Mouse (Mus musculus) cerebellum, adult 2 months (tissue): ENCODE measurements around the gene Elp5. TPM values are rescaled to one million over a fixed set of nuclear protein-coding genes. Genes with fewer than 3 reads are reported as not detected.

Source experiments
- DNase-seq, 2 experiments: peaks; one replicate each; pipeline ENCODE4 v3.0.0; 2021
- H3K27ac ChIP-seq: fragments of 200-500 bp; 2 replicates; pipeline ENCODE4 v1.5.1; 2012; ENCODE audit warnings: low read length, control low read depth, inconsistent platforms; ENCODE audit not compliant: insufficient read depth
- H3K27me3 ChIP-seq: fragments of 200-500 bp; 2 replicates; pipeline ENCODE4 v1.6.1; 2012; ENCODE audit warnings: inconsistent platforms, mild to moderate bottlenecking, low read length, moderate library complexity; ENCODE audit not compliant: control insufficient read depth, insufficient read depth
- H3K4me1 ChIP-seq: fragments of 200-500 bp; 2 replicates; pipeline ENCODE4 v1.6.1; 2011; ENCODE audit warnings: low read length; ENCODE audit not compliant: control insufficient read depth, insufficient read depth
- H3K4me3 ChIP-seq: fragments of 200-500 bp; replicated peaks from 2 replicates; pipeline ENCODE3; 2011; ENCODE audit warnings: mild to moderate bottlenecking, low read depth, low read length, control low read depth; ENCODE audit not compliant: insufficient read depth
- CTCF ChIP-seq: fragments of 200-500 bp; IDR thresholded peaks from 2 replicates; pipeline ENCODE4 v1.5.1; 2011; ENCODE audit warnings: low read depth, mild to moderate bottlenecking, control low read depth, low read length, moderate library complexity, borderline replicate concordance; ENCODE audit not compliant: insufficient read depth
- POLR2A ChIP-seq: fragments of 200-500 bp; IDR thresholded peaks from 2 replicates; pipeline ENCODE4 v1.6.1; 2011; ENCODE audit warnings: low read length, control low read depth, borderline replicate concordance; ENCODE audit not compliant: insufficient read depth
- WGBS: fragments of 180-500 bp; shearing (Covaris S2); methylation state at CpG from one replicate; pipeline ENCODE4 v1.1.7; 2018; 5-methylcytosine and 5-hydroxymethylcytosine counted together
- polyA plus RNA-seq: library from polyadenylated mRNA; depleted of rRNA; stranded (reverse); fragments of >200 nt; gene quantifications from 2 replicates; pipeline ENCODE4 v1.2.3, GENCODE M21; 2012

Elp5 gene
- polyA plus RNA-seq, 1 experiment, result 109 TPM

GRCm38 (mm10) chr11:69968793-69969192, 13.5 kb downstream of the Elp5 start:
- Histone ChIP-seq H3K4me1 (no peaks in the 10 kb centered on the region), H3K27me3 (peaks cover 5% of the 10 kb centered on the region; the same call in 1 of the 2 replicates), H3K27ac (no peak overlapping the region), H3K4me3 (no peak overlapping the region)
- 90% methylated on average over 4 of the region's 4 CpGs for WGBS
- TF ChIP-seq POLR2A (no peak), CTCF (no peak)
- DNase-seq, result no peak

GRCm38 (mm10) chr11:69966860-69967517, 15.3 kb downstream of the Elp5 start:
- no peak overlapping the region for H3K4me3 ChIP-seq
- no peak overlapping the region for H3K27ac ChIP-seq
- TF ChIP-seq CTCF, result no peak
- no peak for TF ChIP-seq POLR2A
- 37% methylated on average over 17 of the region's 17 CpGs for WGBS
- peaks cover 5% of the 10 kb centered on the region; the same call in 1 of the 2 replicates for H3K27me3 ChIP-seq
- no peak for DNase-seq
- H3K4me1 ChIP-seq, result no peaks in the 10 kb centered on the region

- TF ChIP-seq POLR2A (no peak), CTCF (no peak)
- no peak for DNase-seq
- Histone ChIP-seq H3K27ac (no peak overlapping the region), H3K27me3 (peaks cover 5% of the 10 kb centered on the region; the same call in 1 of the 2 replicates), H3K4me1 (no peaks in the 10 kb centered on the region), H3K4me3 (no peak overlapping the region)
- WGBS, result 3% methylated on average over 59 of the region's 59 CpGs
These were observed 16.1 kb downstream of the Elp5 start for GRCm38 (mm10) chr11:69966006-69966859.

- no peak for DNase-seq
- H3K27ac ChIP-seq, result no peak overlapping the region
- TF ChIP-seq POLR2A, result no peak
- no peak for TF ChIP-seq CTCF
- peaks cover 5% of the 10 kb centered on the region; the same call in 1 of the 2 replicates for H3K27me3 ChIP-seq
- no peak overlapping the region for H3K4me3 ChIP-seq
- H3K4me1 ChIP-seq, result no peaks in the 10 kb centered on the region
- WGBS, result 3% methylated on average over 49 of the region's 49 CpGs
These were observed 16.9 kb downstream of the Elp5 start for GRCm38 (mm10) chr11:69965271-69966005.

- 14% methylated on average over 24 of the region's 24 CpGs for WGBS
- no peak for DNase-seq
- peaks cover 5% of the 10 kb centered on the region; the same call in 1 of the 2 replicates for H3K27me3 ChIP-seq
- TF ChIP-seq POLR2A (no peak), CTCF (no peak)
- H3K4me3 ChIP-seq, result no peak within 1 kb of the TSS
- no peaks in the 10 kb centered on the region for H3K4me1 ChIP-seq
- H3K27ac ChIP-seq, result no peak within 1 kb of the TSS
These were observed 17.6 kb downstream of the Elp5 start, which contains the start of gene Cldn7 for GRCm38 (mm10) chr11:69964650-69965270. Gene Cldn7 (plus strand): TSS chr11:69964779.

GRCm38 (mm10) chr11:69961841-69962240, 20.5 kb downstream of the Elp5 start:
- Histone ChIP-seq H3K27me3 (peaks cover 5% of the 10 kb centered on the region; the same call in 1 of the 2 replicates), H3K27ac (no peak overlapping the region), H3K4me3 (no peak overlapping the region), H3K4me1 (no peaks in the 10 kb centered on the region)
- DNase-seq, result no peak
- no peak for TF ChIP-seq CTCF
- TF ChIP-seq POLR2A, result no peak
- WGBS, result 55% methylated on average over 5 of the region's 5 CpGs

GRCm38 (mm10) chr11:69960616-69961015, 21.7 kb downstream of the Elp5 start:
- WGBS, result 20% methylated on average over 5 of the region's 5 CpGs
- Histone ChIP-seq H3K4me3 (no peak overlapping the region), H3K27me3 (peaks cover 3% of the 10 kb centered on the region; the same call in 1 of the 2 replicates), H3K27ac (no peak overlapping the region), H3K4me1 (no peaks in the 10 kb centered on the region)
- no peak for DNase-seq
- no peak for TF ChIP-seq POLR2A
- 0 out of 2 replicates have a peak, but pooled peaks have one; percentile 2 for TF ChIP-seq CTCF
